ENCODE assay signal across 21 mouse cellular contexts in the genomic region with DNA sequence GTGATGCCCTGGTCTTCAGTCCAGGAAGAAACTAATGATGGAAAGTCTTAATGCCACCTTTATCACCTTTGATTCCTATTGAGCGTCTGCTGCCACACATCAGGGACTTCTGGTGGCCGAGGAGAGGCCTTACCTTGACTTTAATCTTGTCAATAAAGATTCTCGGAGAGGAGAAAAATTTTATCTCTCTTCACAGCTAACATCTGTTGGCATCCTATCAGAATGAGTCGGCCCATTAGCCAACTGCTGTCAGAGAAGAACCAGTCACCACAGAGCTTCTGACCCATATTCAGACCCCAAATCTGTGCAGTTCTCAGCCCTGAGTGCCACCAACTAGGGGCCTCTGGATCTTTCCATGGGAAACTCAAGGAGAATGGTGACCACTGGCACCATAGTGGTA.
A peak's percentile ranks its signal among the peaks of the same experiment; 100 is the strongest.
DNase-seq lines count a peak whose midpoint lies in the region; ATAC-seq and TF ChIP-seq lines count a peak whose summit lies in the region.
"Had no signal": no experiment of that assay in that cellular context is flagged by ENCODE, and none has a peak within 500 bp of the region (broad histone marks: within the 10 kb centered on the region; RNA-seq: fewer than 3 reads in every experiment).

No protein-coding gene starts in this region.

- no peak overlapping the region for H3K27ac ChIP-seq in MEL (ENCODE audit: control insufficient read depth, low read depth, low read length)

- no peak for TF ChIP-seq CTCF in MEL (IDR thresholded peaks at IDR 0.05 in 2 of 3, conservative IDR thresholded peaks at IDR 0.05 in 1 of 3; ENCODE audit: control insufficient read depth in 1 of 3, insufficient read depth in 1 of 3, low read depth in 2 of 3, low read length in 3 of 3, poor library complexity in 1 of 3, severe bottlenecking in 1 of 3)

- no peaks in the 10 kb centered on the region for H3K9me3 ChIP-seq in MEL (replicated peaks; ENCODE audit: insufficient read depth, low read length)

- no peak overlapping the region for H3K9ac ChIP-seq in MEL (ENCODE audit: control insufficient read depth, low read depth, low read length, poor library complexity, severe bottlenecking)

- peak; percentile 37 for DNase-seq in heart, adult 11 months
- DNase-seq in heart, postnatal 36 days, result no peak
- DNase-seq in MEL (ENCODE audit: low read depth, low spot score), result no peak
- DNase-seq in gastrocnemius, adult 8-10 months (ENCODE audit: low spot score in 2 of 2), result no peak
- DNase-seq: adrenal gland, adult 2 months; adrenal gland, adult 8-10 months; adrenal gland, postnatal 10 days; adrenal gland, postnatal 14 days; adrenal gland, postnatal 25 days; adrenal gland, postnatal 36 days; B cell, adult 2 months; cerebellum, adult 11 months; cerebellum, adult 11-12 months; cerebellum, adult 18-20 months; cerebellum, adult 2 months; cerebellum, adult 8-10 months had no signal

- TF ChIP-seq EP300 in MEL (IDR thresholded peaks at IDR 0.05; ENCODE audit: low read depth in 1 of 2, low read length in 2 of 2), result peak; percentile 30 to 67; a peak in 2 of 4 replicates

- peaks cover 0 to 12% of the 10 kb centered on the region in 2 experiments; a peak in 2 of 4 replicates for H3K36me3 ChIP-seq in MEL (ENCODE audit: control insufficient read depth in 1 of 2, insufficient read depth in 2 of 2, low read length in 2 of 2)
- H3K36me3 ChIP-seq: G1E had no signal

- H3K27me3 ChIP-seq in MEL (ENCODE audit: control insufficient read depth in 1 of 2, insufficient read depth in 2 of 2, low read length in 2 of 2), result no peaks in the 10 kb centered on the region
- H3K27me3 ChIP-seq: Patski had no signal

- no peaks in the 10 kb centered on the region for H3K79me2 ChIP-seq in MEL (ENCODE audit: control insufficient read depth, insufficient read depth, low read length, poor library complexity)

- no peak for TF ChIP-seq POLR2A in MEL (IDR thresholded peaks at IDR 0.05; ENCODE audit: control insufficient read depth in 1 of 2, insufficient read depth in 1 of 2, low read depth in 1 of 2, low read length in 2 of 2, poor library complexity in 1 of 2)

- intact Hi-C loops in heart, postnatal 36 days (cut with DNase I), result no loop called here

- peaks cover 23 to 28% of the 10 kb centered on the region in 2 experiments for H3K4me1 ChIP-seq in MEL (ENCODE audit: control insufficient read depth in 1 of 2, insufficient read depth in 2 of 2, low read length in 2 of 2)

- no peak for TF ChIP-seq RAD21 in MEL (IDR thresholded peaks at IDR 0.05; ENCODE audit: low read depth, low read length)

- ATAC-seq in megakaryocyte-erythroid progenitor cell, adult 5-6 weeks (replicated peaks; ENCODE audit: low FRiP score, low TSS enrichment, poor library complexity, severe bottlenecking), result peak; percentile 52; the same call in 1 of the 2 replicates
- ATAC-seq in activated CD4-positive, CD25-positive, alpha-beta regulatory T cell, adult 4 months, result no peak
- ATAC-seq: CD4-positive, CD25-positive, alpha-beta regulatory T cell, adult 4 months; Patski had no signal

- no peak overlapping the region for H3K4me3 ChIP-seq in MEL (ENCODE audit: control insufficient read depth in 1 of 2, insufficient read depth in 1 of 2, low read depth in 2 of 2, low read length in 2 of 2)

TF ChIP-seq in MEL, 35 proteins besides CTCF, POLR2A, EP300 and RAD21:
- TF ChIP-seq MAFK (IDR thresholded peaks at IDR 0.05; ENCODE audit: borderline replicate concordance, low read depth, low read length) (no peak), MYC (IDR thresholded peaks at IDR 0.05; ENCODE audit: low read depth, low read length) (no peak), POLR2AphosphoS5 (IDR thresholded peaks at IDR 0.05; ENCODE audit: borderline replicate concordance, low read depth, low read length) (no peak), GATA1 (IDR thresholded peaks at IDR 0.05; ENCODE audit: low read depth, low read length) (peak; percentile 60; the same call in 1 of the 2 replicates), SIN3A (IDR thresholded peaks at IDR 0.05; ENCODE audit: low read length) (peak; percentile 22; the same call in 1 of the 2 replicates), ZC3H11A (IDR thresholded peaks at IDR 0.05; ENCODE audit: low read depth, low read length) (no peak), ETS1 (IDR thresholded peaks at IDR 0.05; ENCODE audit: low read depth, low read length) (0 out of 2 replicates have a peak, but pooled peaks have one; percentile 35), TCF12 (IDR thresholded peaks at IDR 0.05; ENCODE audit: low read depth, low read length) (0 out of 2 replicates have a peak, but pooled peaks have one; percentile 21)
